Mouse (Mus musculus) midbrain, embryonic 10.5 days (tissue): ENCODE data around the gene Ccdc163. TPM values are rescaled to one million over a fixed set of nuclear protein-coding genes. Genes with fewer than 3 reads are reported as not detected.
A peak's percentile ranks its signal among the peaks of the same experiment; 100 is the strongest.
"Not testable (repeated sequence)": the region's sequence is repeated elsewhere in the genome, so short reads cannot be mapped to it uniquely, and the experiment has no call there.

ENCODE experiments used
- DNase-seq: peaks from one replicate; pipeline ENCODE4 v3.0.0-alpha.2; 2017; ENCODE audit warnings: low spot score
- H3K27ac ChIP-seq: fragments of 300-500 bp; sonication (generic); replicated peaks from 2 replicates; pipeline ENCODE4 v1.5.1; 2016; ENCODE audit warnings: mild to moderate bottlenecking
- H3K27me3 ChIP-seq: fragments of 300-500 bp; sonication (generic); 2 replicates; pipeline ENCODE4 v1.6.1; 2016; ENCODE audit warnings: low read depth, mild to moderate bottlenecking; ENCODE audit not compliant: poor library complexity, severe bottlenecking
- H3K36me3 ChIP-seq: fragments of 300-500 bp; sonication (generic); 2 replicates; pipeline ENCODE4 v1.6.1; 2016; ENCODE audit warnings: mild to moderate bottlenecking, moderate library complexity
- H3K4me1 ChIP-seq: fragments of 300-500 bp; sonication (generic); 2 replicates; pipeline ENCODE4 v1.6.1; 2016
- H3K4me3 ChIP-seq: fragments of 300-500 bp; sonication (generic); 2 replicates; pipeline ENCODE4 v1.5.1; 2016; ENCODE audit warnings: mild to moderate bottlenecking, moderate library complexity
- H3K9me3 ChIP-seq: fragments of 300-500 bp; sonication (generic); replicated peaks from 2 replicates; pipeline ENCODE4 v1.6.1; 2016; ENCODE audit warnings: mild to moderate bottlenecking
- WGBS: fragments of 180-500 bp; shearing (Covaris S2); methylation state at CpG from one replicate; pipeline ENCODE4 v1.1.7; 2016; 5-methylcytosine and 5-hydroxymethylcytosine counted together
- polyA plus RNA-seq: library from polyadenylated mRNA; unstranded; fragments of >200 nt; fragmentation: Nextera tagmentation; extraction: Ambion mirVana; gene quantifications from 2 replicates; pipeline ENCODE4 v1.2.1, GENCODE M21; 2016

The Ccdc163 gene
- 34.8 TPM in 2 replicates for polyA plus RNA-seq

DNA sequence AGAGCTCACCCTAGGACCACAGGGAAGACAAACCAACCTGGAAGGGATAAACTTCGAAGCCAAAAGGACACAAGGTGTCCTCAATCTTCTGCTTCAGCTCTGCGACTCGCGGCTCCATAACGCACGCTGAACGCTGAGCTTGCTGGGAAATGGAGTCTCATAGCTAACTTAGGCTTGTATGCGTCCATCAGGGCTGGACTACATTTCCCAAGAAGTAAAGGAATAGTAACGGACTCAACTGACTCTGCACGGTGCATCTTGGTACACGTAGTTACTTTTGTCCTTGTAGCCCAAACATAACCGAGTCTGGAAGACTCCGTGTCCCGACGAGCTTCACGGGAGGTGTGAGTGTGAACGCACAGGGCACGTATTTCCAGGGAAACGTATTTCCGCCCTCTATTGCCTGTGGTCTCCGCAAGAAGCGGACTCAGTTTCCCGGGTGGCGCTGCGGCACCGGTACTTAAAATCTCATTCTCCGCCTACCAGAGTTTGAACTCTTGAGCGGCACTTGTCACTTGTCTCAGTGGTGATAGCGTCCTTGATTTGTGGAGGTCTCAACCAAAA, at the start of gene Ccdc163, which contains the start of gene Mmachc:
Ccdc163 (plus strand) TSS at position 309 of the 564 bp plus-strand sequence.
Mmachc (minus strand) TSS at position 206 of the 564 bp plus-strand sequence.
- Histone ChIP-seq H3K36me3 (peaks cover 32% of the 10 kb centered on the region), H3K4me3 (peak within 1 kb of the TSS; percentile 63), H3K27me3 (no peaks in the 10 kb centered on the region), H3K27ac (peak within 1 kb of the TSS; percentile 84), H3K4me1 (peaks cover 24% of the 10 kb centered on the region), H3K9me3 (no peaks in the 10 kb centered on the region)
- peak; percentile 91 for DNase-seq
- under 1% methylated on average over 29 of the region's 29 CpGs for WGBS

GRCm38 (mm10) chr4:116659474-116659873, 48.8 kb upstream of the Ccdc163 start:
- WGBS = 93% methylated on average over 2 of the region's 2 CpGs
- H3K27me3 ChIP-seq = no peaks in the 10 kb centered on the region
- no peaks in the 10 kb centered on the region for H3K4me1 ChIP-seq
- no peaks in the 10 kb centered on the region for H3K9me3 ChIP-seq
- no peak overlapping the region for H3K4me3 ChIP-seq
- H3K27ac ChIP-seq = no peak overlapping the region
- no peaks in the 10 kb centered on the region for H3K36me3 ChIP-seq
- DNase-seq = no peak

DNA sequence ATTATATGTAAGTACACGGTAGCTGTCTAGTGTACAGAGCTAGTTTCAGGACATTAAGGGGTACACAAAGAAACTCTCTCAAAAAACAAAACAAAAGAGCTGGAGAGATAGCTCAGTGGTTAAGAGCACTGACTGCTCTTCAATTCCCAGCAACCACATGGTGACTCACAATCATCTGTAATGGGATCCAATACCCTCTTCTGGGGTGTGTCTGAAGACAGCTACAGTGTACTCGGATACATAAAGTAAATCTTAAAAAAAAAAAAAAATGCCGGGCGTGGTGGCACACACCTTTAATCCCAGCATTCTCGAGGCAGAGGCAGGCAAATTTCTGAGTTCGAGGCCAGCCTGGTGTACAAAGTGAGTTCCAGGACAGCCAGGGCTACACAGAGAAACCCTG, 48.4 kb upstream of the Ccdc163 start:
- H3K4me3 ChIP-seq, H3K27me3 ChIP-seq, H3K4me1 ChIP-seq, H3K36me3 ChIP-seq, H3K27ac ChIP-seq, DNase-seq, H3K9me3 ChIP-seq: not testable (repeated sequence)
- 90% methylated on average over 6 of the region's 6 CpGs for WGBS

- WGBS = 85% methylated on average over 6 of the region's 6 CpGs
- no peak overlapping the region for H3K4me3 ChIP-seq
- H3K27me3 ChIP-seq = no peaks in the 10 kb centered on the region
- no peak for DNase-seq
- no peaks in the 10 kb centered on the region for H3K36me3 ChIP-seq
- no peak overlapping the region for H3K27ac ChIP-seq
- H3K4me1 ChIP-seq = no peaks in the 10 kb centered on the region
- no peaks in the 10 kb centered on the region for H3K9me3 ChIP-seq
These were observed 47.5 kb upstream of the Ccdc163 start for GRCm38 (mm10) chr4:116660829-116661228.

DNA sequence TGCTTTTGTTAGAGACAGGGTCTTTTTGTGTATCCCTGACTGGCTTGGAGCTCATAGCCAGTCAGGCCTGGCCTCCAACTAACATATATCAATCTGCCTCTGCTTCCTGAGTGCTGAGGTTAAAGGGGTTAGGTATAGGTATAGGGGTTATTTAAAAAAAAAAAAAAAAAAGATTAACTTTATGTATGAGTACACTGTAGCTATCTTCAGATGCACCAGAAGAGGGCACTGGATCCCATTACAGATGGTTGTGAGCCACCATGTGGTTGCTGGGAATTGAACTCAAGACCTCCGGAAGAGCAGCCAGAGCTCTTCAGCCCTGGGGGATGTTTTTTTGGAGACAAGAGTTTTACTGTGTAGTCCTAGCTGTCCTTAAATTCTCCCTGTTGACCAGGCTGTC, 46.3 kb upstream of the Ccdc163 start:
- no peak overlapping the region for H3K27ac ChIP-seq
- H3K36me3 ChIP-seq = no peaks in the 10 kb centered on the region
- no peak overlapping the region for H3K4me3 ChIP-seq
- H3K27me3 ChIP-seq = no peaks in the 10 kb centered on the region
- H3K9me3 ChIP-seq = no peaks in the 10 kb centered on the region
- 88% methylated on average over 1 of the region's 1 CpGs for WGBS
- DNase-seq = no peak
- H3K4me1 ChIP-seq = no peaks in the 10 kb centered on the region

GRCm38 (mm10) chr4:116666625-116667024, 41.7 kb upstream of the Ccdc163 start:
- DNase-seq = no peak
- H3K4me1 ChIP-seq = no peaks in the 10 kb centered on the region
- H3K27ac ChIP-seq = no peak overlapping the region
- no peaks in the 10 kb centered on the region for H3K36me3 ChIP-seq
- no peak overlapping the region for H3K4me3 ChIP-seq
- 78% methylated on average over 4 of the region's 4 CpGs for WGBS
- no peaks in the 10 kb centered on the region for H3K9me3 ChIP-seq
- no peaks in the 10 kb centered on the region for H3K27me3 ChIP-seq

GRCm38 (mm10) chr4:116668145-116668544, 40.2 kb upstream of the Ccdc163 start:
- Histone ChIP-seq H3K4me3 (no peak overlapping the region), H3K27me3 (no peaks in the 10 kb centered on the region), H3K4me1 (no peaks in the 10 kb centered on the region), H3K36me3 (no peaks in the 10 kb centered on the region), H3K9me3 (no peaks in the 10 kb centered on the region), H3K27ac (no peak overlapping the region)
- no peak for DNase-seq
- 72% methylated on average over 3 of the region's 3 CpGs for WGBS

DNA sequence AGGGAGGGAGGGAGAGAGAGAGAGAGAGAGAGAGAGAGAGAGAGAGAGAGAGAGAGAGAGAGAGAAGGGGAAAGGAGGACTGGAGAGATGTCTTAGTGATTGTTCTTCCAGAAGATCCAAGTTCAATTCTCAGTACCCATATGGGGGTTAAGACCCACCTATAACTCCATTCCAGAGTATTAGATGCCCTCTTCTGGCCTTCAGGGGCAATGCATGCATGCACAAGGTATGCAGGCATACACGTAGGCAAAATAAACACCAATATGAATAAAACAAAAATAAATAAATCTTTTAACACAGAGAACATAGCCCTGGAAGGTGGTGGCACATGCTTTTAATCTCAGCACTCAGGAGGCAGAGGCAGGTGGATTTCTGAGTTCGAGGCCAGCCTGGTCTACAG, 39.0 kb upstream of the Ccdc163 start:
- Histone ChIP-seq H3K27me3 (no peaks in the 10 kb centered on the region), H3K36me3 (no peaks in the 10 kb centered on the region), H3K4me1 (no peaks in the 10 kb centered on the region), H3K4me3 (no peak overlapping the region), H3K27ac (no peak overlapping the region), H3K9me3 (no peaks in the 10 kb centered on the region)
- DNase-seq = no peak
- 66% methylated on average over 2 of the region's 2 CpGs for WGBS

GRCm38 (mm10) chr4:116672785-116673184, 35.5 kb upstream of the Ccdc163 start:
- H3K4me3 ChIP-seq = no peak overlapping the region
- DNase-seq = no peak
- H3K9me3 ChIP-seq = no peaks in the 10 kb centered on the region
- no peaks in the 10 kb centered on the region for H3K27me3 ChIP-seq
- WGBS = 76% methylated on average over 2 of the region's 2 CpGs
- H3K4me1 ChIP-seq = no peaks in the 10 kb centered on the region
- H3K36me3 ChIP-seq = no peaks in the 10 kb centered on the region
- no peak overlapping the region for H3K27ac ChIP-seq

DNA sequence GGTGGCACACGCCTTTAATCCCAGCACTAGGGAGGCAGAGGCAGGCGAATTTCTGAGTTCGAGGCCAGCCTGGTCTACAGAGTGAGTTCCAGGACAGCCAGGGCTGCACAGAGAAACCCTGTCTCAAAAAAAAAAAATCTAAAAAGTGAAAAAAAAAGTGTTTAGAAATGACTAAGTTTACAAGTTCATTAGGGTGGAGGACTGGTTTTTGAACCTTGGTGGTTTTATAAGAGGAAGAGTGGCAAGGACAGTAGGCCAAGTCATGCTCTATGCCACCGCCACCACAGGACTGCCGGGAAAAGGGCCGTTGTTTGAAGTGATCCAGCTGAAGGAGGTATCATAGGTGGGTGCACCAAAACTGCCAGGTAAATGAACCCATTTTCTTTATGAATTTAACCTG, 33.5 kb upstream of the Ccdc163 start:
- H3K36me3 ChIP-seq, H3K9me3 ChIP-seq, DNase-seq, H3K4me3 ChIP-seq, H3K27me3 ChIP-seq, H3K4me1 ChIP-seq, H3K27ac ChIP-seq: not testable (repeated sequence)
- 92% methylated on average over 6 of the region's 6 CpGs for WGBS

- H3K9me3 ChIP-seq = no peaks in the 10 kb centered on the region
- no peak overlapping the region for H3K4me3 ChIP-seq
- 90% methylated on average over 3 of the region's 3 CpGs for WGBS
- no peaks in the 10 kb centered on the region for H3K27me3 ChIP-seq
- H3K4me1 ChIP-seq = no peaks in the 10 kb centered on the region
- H3K36me3 ChIP-seq = no peaks in the 10 kb centered on the region
- no peak overlapping the region for H3K27ac ChIP-seq
- DNase-seq = no peak
These were observed 32.3 kb upstream of the Ccdc163 start for GRCm38 (mm10) chr4:116676027-116676426.

DNA sequence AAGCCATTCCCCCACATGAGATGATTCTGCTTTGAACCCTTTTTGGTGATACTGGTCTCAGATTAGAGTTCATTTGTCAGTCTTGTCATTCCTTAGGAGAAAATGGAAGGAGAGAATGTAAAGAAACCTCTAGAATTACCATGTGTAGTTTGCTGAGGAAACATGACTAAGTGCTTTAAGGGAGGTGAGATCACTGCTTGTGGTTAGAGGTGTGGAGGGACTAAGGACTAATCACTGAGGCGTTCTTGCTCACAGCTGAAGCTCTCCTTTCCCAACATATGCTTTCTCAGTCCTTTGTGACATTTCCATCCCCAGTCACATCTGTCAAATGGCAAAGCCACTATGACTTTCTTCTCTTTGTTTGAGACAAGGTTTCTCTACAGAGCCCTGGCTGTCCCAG, 30.5 kb upstream of the Ccdc163 start:
- no peaks in the 10 kb centered on the region for H3K27me3 ChIP-seq
- WGBS = 81% methylated on average over 1 of the region's 1 CpGs
- no peak overlapping the region for H3K4me3 ChIP-seq
- no peaks in the 10 kb centered on the region for H3K4me1 ChIP-seq
- H3K9me3 ChIP-seq = no peaks in the 10 kb centered on the region
- H3K27ac ChIP-seq = no peak overlapping the region
- no peaks in the 10 kb centered on the region for H3K36me3 ChIP-seq
- no peak for DNase-seq

DNA sequence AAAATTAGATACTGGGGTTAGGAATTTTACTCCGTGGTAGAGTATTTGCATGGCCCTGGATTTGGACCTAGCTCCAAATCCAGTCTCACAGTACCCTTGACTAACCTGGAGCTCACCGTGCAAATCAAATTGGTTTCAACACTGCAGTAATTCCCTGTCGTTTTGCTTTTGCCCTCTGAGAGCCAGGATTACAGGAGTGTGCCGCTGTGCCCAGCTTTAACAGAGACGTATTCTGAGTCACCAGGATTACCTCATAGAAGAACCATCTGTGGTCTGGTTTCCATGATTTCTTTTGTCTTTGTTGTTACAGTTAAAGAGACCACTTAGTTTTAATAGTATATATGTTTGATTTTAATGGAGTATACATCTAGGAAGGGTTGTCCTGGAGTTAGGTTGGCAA, 29.2 kb upstream of the Ccdc163 start:
- WGBS = 79% methylated on average over 5 of the region's 5 CpGs

DNA sequence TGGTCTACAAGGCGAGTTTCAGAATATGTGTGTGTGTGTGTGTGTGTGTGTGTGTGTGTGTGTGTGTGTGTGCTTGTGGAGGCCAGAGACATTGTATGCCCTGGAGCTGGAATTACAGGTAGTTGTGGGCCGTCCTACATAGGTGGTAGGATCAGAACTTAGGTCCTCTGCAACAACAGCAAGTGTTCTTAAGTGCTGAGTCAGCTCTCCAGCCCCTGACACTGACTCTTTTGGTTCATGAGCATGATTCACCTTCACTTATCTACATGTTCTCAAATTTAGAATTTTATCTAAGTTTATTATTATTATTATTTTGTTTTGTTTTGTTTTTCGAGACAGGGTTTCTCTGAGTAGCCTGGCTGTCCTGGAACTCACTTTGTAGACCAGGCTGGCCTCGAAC, 27.8 kb upstream of the Ccdc163 start:
- not testable (repeated sequence) for H3K4me1 ChIP-seq, H3K36me3 ChIP-seq, DNase-seq, H3K4me3 ChIP-seq, H3K27ac ChIP-seq, H3K27me3 ChIP-seq, H3K9me3 ChIP-seq
- 94% methylated on average over 4 of the region's 4 CpGs for WGBS

More for the DNA sequence above, 29.2 kb upstream of the Ccdc163 start:
- no peaks in the 10 kb centered on the region for H3K4me1 ChIP-seq
- H3K36me3 ChIP-seq = no peaks in the 10 kb centered on the region
- no peak overlapping the region for H3K4me3 ChIP-seq
- DNase-seq = no peak
- no peaks in the 10 kb centered on the region for H3K27me3 ChIP-seq
- no peaks in the 10 kb centered on the region for H3K9me3 ChIP-seq
- no peak overlapping the region for H3K27ac ChIP-seq
